Mouse (Mus musculus) embryo, embryonic 11.5 days (tissue): ENCODE data around the gene Slc3a1.

ENCODE experiments used
- DNase-seq: peaks from one replicate; pipeline ENCODE4 v3.0.0-alpha.2; 2012; ENCODE audit warnings: low read depth, low spot score

Gene Slc3a1

GRCm38 (mm10) chr17:85089011-85089410 is 60.8 kb downstream of the Slc3a1 start:
- no peak for DNase-seq

- no peak for DNase-seq
Measured at GRCm38 (mm10) chr17:85089621-85090020, 61.4 kb downstream of the Slc3a1 start.

GRCm38 (mm10) chr17:85090120-85091099 is 62.2 kb downstream of the Slc3a1 start, which contains the start of the genes Prepl and Camkmt:
Gene Prepl, minus strand, starts transcription at chr17:85090241.
Gene Camkmt, plus strand, starts transcription at chr17:85090552.
- DNase-seq = peak; percentile 95

GRCm38 (mm10) chr17:85091762-85092161 is 63.6 kb downstream of the Slc3a1 start:
- DNase-seq = no peak

- DNase-seq = no peak
Measured at GRCm38 (mm10) chr17:85096396-85096795, 68.2 kb downstream of the Slc3a1 start.

- no peak for DNase-seq
Measured at GRCm38 (mm10) chr17:85098677-85099323, 70.6 kb downstream of the Slc3a1 start.

- DNase-seq = no peak
Measured at GRCm38 (mm10) chr17:85100232-85100631, 72.1 kb downstream of the Slc3a1 start.

GRCm38 (mm10) chr17:85101751-85102150 is 73.6 kb downstream of the Slc3a1 start:
- no peak for DNase-seq

GRCm38 (mm10) chr17:85103310-85103709 is 75.1 kb downstream of the Slc3a1 start:
- DNase-seq = no peak

- DNase-seq = no peak
Measured at GRCm38 (mm10) chr17:85110640-85111039, 82.5 kb downstream of the Slc3a1 start.

GRCm38 (mm10) chr17:85113441-85113840 is 85.3 kb downstream of the Slc3a1 start:
- DNase-seq = no peak
